Mouse (Mus musculus): Measurements from ENCODE around the gene Ypel5. TPM values are rescaled to one million over a fixed set of nuclear protein-coding genes. Genes with fewer than 3 reads are reported as not detected.

Gene Ypel5
- total RNA-seq, 4 experiments from 2014 or later, result 36.9 to 46.5 (median 44.0) TPM

GRCm38 (mm10) chr17:72844393-72844792 is 8.1 kb downstream of the Ypel5 start:
- DNase-seq (ENCODE audit: low spot score), result no peak

- DNase-seq (ENCODE audit: low spot score), result no peak
Measured at GRCm38 (mm10) chr17:72844949-72845490, 8.8 kb downstream of the Ypel5 start.

- DNase-seq (ENCODE audit: low spot score), result no peak
Measured at GRCm38 (mm10) chr17:72845521-72845920, 9.3 kb downstream of the Ypel5 start.

GRCm38 (mm10) chr17:72855298-72855697 is 19.0 kb downstream of the Ypel5 start:
- DNase-seq (ENCODE audit: low spot score), result no peak

- DNase-seq (ENCODE audit: low spot score), result peak; percentile 58
Measured at GRCm38 (mm10) chr17:72857677-72858633, 21.7 kb downstream of the Ypel5 start.

- DNase-seq (ENCODE audit: low spot score), result no peak
Measured at GRCm38 (mm10) chr17:72863226-72863625, 27.0 kb downstream of the Ypel5 start.

- no peak for DNase-seq (ENCODE audit: low spot score)
Measured at GRCm38 (mm10) chr17:72866624-72867245, 30.5 kb downstream of the Ypel5 start.

GRCm38 (mm10) chr17:72868181-72868580 is 31.9 kb downstream of the Ypel5 start:
- DNase-seq (ENCODE audit: low spot score), result no peak

GRCm38 (mm10) chr17:72878979-72879378 is 42.7 kb downstream of the Ypel5 start:
- DNase-seq (ENCODE audit: low spot score), result no peak

GRCm38 (mm10) chr17:72880156-72880555 is 43.9 kb downstream of the Ypel5 start:
- no peak for DNase-seq (ENCODE audit: low spot score)

GRCm38 (mm10) chr17:72881051-72881450 is 44.8 kb downstream of the Ypel5 start:
- no peak for DNase-seq (ENCODE audit: low spot score)

- DNase-seq (ENCODE audit: low spot score), result no peak
Measured at GRCm38 (mm10) chr17:72881804-72882203, 45.6 kb downstream of the Ypel5 start.

GRCm38 (mm10) chr17:72889556-72890397 is 53.5 kb downstream of the Ypel5 start:
- peak; percentile 71 for DNase-seq (ENCODE audit: low spot score)

GRCm38 (mm10) chr17:72890398-72890898 is 54.2 kb downstream of the Ypel5 start:
- DNase-seq (ENCODE audit: low spot score), result no peak

GRCm38 (mm10) chr17:72891556-72891955 is 55.3 kb downstream of the Ypel5 start:
- no peak for DNase-seq (ENCODE audit: low spot score)

- DNase-seq (ENCODE audit: low spot score), result no peak
Measured at GRCm38 (mm10) chr17:72895506-72895905, 59.3 kb downstream of the Ypel5 start.

GRCm38 (mm10) chr17:72897076-72897475 is 60.8 kb downstream of the Ypel5 start:
- no peak for DNase-seq (ENCODE audit: low spot score)

- no peak for DNase-seq (ENCODE audit: low spot score)
Measured at GRCm38 (mm10) chr17:72897961-72898360, 61.7 kb downstream of the Ypel5 start.

- DNase-seq (ENCODE audit: low spot score), result no peak
Measured at GRCm38 (mm10) chr17:72898775-72899174, 62.5 kb downstream of the Ypel5 start.
